Mouse (Mus musculus) cerebral cortex, adult 2 months (tissue): Measurements from ENCODE around the gene Rgs13.

Experiments used
- WGBS: fragments of 180-500 bp; shearing (Covaris S2); methylation state at CpG from one replicate; pipeline ENCODE4 v1.1.7; 2018; 5-methylcytosine and 5-hydroxymethylcytosine counted together

Rgs13 gene

GRCm38 (mm10) chr1:144149997-144150396 is 27.2 kb downstream of the Rgs13 start:
- WGBS = 87% methylated on average over 3 of the region's 3 CpGs

GRCm38 (mm10) chr1:144141398-144141797 is 35.8 kb downstream of the Rgs13 start:
- WGBS = 72% methylated on average over 2 of the region's 2 CpGs

- WGBS = 86% methylated on average over 1 of the region's 1 CpGs
Measured at GRCm38 (mm10) chr1:144139847-144140246, 37.3 kb downstream of the Rgs13 start.

DNA sequence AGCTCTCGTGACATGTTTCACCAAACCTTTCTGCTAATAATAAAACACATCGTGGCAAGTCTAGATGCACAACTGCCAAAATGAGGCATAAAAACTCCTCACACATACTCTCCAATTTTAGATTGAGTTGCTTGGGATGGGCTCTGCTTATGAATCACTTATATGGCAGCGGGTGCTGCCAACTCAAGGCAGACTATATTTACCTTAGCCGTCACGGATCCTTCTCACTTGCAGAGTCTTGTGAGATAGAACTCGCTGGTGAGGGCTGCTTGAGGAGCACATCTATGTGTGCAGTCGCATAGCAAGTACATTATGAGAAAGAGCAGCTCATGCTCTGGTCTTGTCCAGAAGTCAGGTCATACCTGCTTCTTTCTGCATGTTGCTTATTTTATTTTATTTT is 49.2 kb downstream of the Rgs13 start:
- 45% methylated on average over 7 of the region's 7 CpGs for WGBS

DNA sequence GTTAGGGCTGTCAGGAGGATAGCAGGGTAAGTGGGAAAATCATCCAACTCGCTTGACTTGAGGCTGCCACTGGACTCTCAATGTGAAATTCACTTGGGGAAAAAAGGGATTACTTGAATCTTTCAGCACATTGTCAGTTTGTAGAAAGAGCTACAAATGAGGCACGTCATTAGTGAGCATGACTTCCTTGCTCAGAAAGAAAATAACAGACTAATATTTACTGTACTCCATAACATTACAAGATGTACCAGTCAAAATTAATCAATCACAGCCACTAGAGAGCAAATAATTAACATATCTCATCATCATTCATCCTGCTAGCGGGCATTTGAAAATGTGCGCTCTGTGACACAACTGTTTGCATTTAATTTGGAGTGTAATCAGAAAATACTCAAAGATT is 57.1 kb downstream of the Rgs13 start:
- WGBS = 85% methylated on average over 4 of the region's 4 CpGs

- WGBS = 30% methylated on average over 2 of the region's 2 CpGs
Measured at GRCm38 (mm10) chr1:144119456-144119855, 57.7 kb downstream of the Rgs13 start.

- WGBS = 83% methylated on average over 6 of the region's 6 CpGs
Measured at GRCm38 (mm10) chr1:144115848-144116727, 61.1 kb downstream of the Rgs13 start.

- 60% methylated on average over 6 of the region's 6 CpGs for WGBS
Measured at GRCm38 (mm10) chr1:144113438-144114074, 63.6 kb downstream of the Rgs13 start.

DNA sequence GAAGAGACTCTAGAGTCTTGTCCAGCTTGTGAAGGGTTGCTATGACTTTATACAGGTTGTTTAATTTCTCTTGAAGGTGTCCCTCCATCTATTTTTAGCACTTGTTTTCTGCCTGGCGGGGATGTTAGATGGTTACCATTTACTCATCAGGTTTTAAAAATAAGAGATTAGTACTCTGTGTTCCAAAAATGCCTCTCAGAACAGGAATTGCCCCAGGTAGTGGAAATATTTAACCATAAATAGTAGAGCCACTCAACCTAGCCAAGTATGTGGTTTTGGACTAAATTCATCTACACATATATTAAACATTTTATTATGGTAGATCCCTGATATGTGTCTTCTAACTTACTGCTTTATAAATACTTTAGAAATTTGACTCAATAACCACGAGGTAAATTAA is 64.2 kb downstream of the Rgs13 start:
- 71% methylated on average over 2 of the region's 2 CpGs for WGBS

DNA sequence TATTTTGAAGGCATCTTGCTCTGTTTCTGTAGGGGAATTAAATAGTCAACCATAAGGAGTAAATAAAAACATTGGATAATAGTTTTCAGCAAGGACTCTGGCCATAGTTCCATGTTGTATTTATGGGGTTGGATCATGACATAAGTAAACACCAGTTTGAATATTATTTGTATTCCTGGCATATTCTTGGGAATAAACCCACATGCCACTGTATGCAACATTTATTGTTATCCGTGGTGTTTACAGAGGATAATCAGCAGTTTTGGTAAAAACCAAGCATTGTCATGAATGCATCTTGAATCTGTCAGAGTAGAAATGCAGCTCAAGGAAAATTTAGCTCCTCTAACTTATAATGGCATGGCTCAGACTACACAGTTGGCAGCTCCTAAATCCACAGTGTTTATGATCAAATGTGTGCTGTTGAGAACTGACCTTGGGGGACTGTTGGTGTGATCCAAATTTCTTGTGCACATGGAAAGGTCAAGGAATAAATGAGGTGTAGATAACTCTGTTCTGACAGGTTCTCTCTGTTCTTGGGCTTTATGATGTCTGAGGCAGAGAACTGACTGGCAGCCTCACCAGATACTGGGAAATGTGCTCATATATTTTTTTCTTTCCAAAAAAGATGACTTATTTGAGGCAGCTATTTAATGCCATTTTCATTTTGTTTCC is 78.4 kb downstream of the Rgs13 start:
- 49% methylated on average over 1 of the region's 1 CpGs for WGBS

- 54% methylated on average over 1 of the region's 1 CpGs for WGBS
Measured at GRCm38 (mm10) chr1:144090410-144090809, 86.8 kb downstream of the Rgs13 start.
